ENCODE assay signal across 10 mouse cellular contexts in the genomic region with DNA sequence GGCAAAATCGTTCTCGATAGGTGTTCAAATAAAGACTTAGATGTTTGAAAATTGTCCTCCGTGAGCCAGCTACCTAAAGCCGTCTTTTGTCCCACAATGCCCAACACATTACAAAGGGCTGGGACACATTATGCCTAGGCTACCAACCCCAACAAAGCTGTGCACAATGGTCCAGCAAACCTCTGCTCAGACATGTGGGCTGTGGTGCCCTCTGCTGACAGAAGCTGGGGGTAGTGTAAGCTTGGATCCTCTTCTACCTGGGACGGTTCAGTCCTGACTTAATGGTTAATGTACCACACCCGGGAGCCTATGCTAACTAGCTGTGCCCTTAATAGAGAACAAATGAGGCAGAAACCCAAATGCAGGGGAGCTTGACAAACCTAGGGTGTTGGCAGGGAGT. TPM values are rescaled to one million over a fixed set of nuclear protein-coding genes. Genes with fewer than 3 reads are reported as not detected.
DNase-seq lines count a peak whose midpoint lies in the region; ATAC-seq lines count a peak whose summit lies in the region.
"Had no signal": no experiment of that assay in that cellular context is flagged by ENCODE, and none has a peak within 500 bp of the region (broad histone marks: within the 10 kb centered on the region; RNA-seq: fewer than 3 reads in every experiment).

No protein-coding gene starts in this region.

- no peaks in the 10 kb centered on the region for H3K9me3 ChIP-seq in hindbrain, embryonic 16.5 days (ENCODE audit: control insufficient read depth, low read length)
- H3K9me3 ChIP-seq: limb, embryonic 13.5 days had no signal

- H3K27me3 ChIP-seq in hindbrain, embryonic 16.5 days (replicated peaks; ENCODE audit: control insufficient read depth, insufficient read depth, low read length): no peaks in the 10 kb centered on the region

- H3K4me3 ChIP-seq in hindbrain, embryonic 16.5 days (ENCODE audit: low read length): no peak overlapping the region
- H3K4me3 ChIP-seq: erythroblast, embryonic 14.5 days; limb, embryonic 13.5 days had no signal

- no peak overlapping the region for H3K9ac ChIP-seq in hindbrain, embryonic 16.5 days (ENCODE audit: low read depth, low read length)
- H3K9ac ChIP-seq: limb, embryonic 13.5 days had no signal

- no peaks in the 10 kb centered on the region for H3K36me3 ChIP-seq in hindbrain, embryonic 16.5 days (ENCODE audit: control insufficient read depth, insufficient read depth, low read length)

- no peak overlapping the region for H3K27ac ChIP-seq in hindbrain, embryonic 16.5 days (ENCODE audit: low read depth, low read length)
- H3K27ac ChIP-seq: limb, embryonic 13.5 days had no signal

- peak; percentile 24 for ATAC-seq in common myeloid progenitor, adult 5-6 weeks (replicated peaks; ENCODE audit: low read depth, poor library complexity, severe bottlenecking)
- peak; percentile 66 for ATAC-seq in hindbrain, embryonic 16.5 days
- peak; percentile 26; the same call in 1 of the 2 replicates for ATAC-seq in megakaryocyte-erythroid progenitor cell, adult 5-6 weeks (replicated peaks; ENCODE audit: low FRiP score, low TSS enrichment, poor library complexity, severe bottlenecking)

- H3K4me1 ChIP-seq in hindbrain, embryonic 16.5 days (ENCODE audit: control insufficient read depth, insufficient read depth, low read depth, low read length): no peaks in the 10 kb centered on the region

- no peak overlapping the region for H3K4me2 ChIP-seq in hindbrain, embryonic 16.5 days (ENCODE audit: low read length)
- H3K4me2 ChIP-seq: limb, embryonic 13.5 days had no signal

- WGBS in hindbrain, embryonic 16.5 days: 45% methylated on average over 6 of the region's 6 CpGs

- intact Hi-C loops in left cerebral cortex, postnatal 10 days (cut with DNase I): no loop called here
- intact Hi-C loops in heart, postnatal 25 days (cut with DNase I): no loop called here

- peak; percentile 38 to 51 for DNase-seq in left cerebral cortex, adult 18-20 months (ENCODE audit: low spot score in 2 of 2)
- DNase-seq in left cerebral cortex, postnatal 10 days (ENCODE audit: extremely low spot score in 1 of 2, low spot score in 2 of 2): no peak
- peak; percentile 60 for DNase-seq in MN1 (ENCODE audit: low spot score)
- DNase-seq in thymus, postnatal 4 days: peak; percentile 72
- DNase-seq in heart, postnatal 25 days (ENCODE audit: low spot score): no peak

RNA-seq across cellular contexts. Expression of a gene that starts 12.3 kb away (rescaled TPM):
- total RNA-seq in left cerebral cortex, adult 18-20 months (2021): 10 to 100 TPM; 71.2 to 72.3 TPM
- 100 to 1,000 TPM; 130 to 138 TPM for total RNA-seq in left cerebral cortex, postnatal 10 days (2021)
- total RNA-seq in common myeloid progenitor, adult 5-6 weeks (2017): not detected in 2 replicates
- 13.8 and 21.5 TPM in 2 replicates for polyA plus RNA-seq in hindbrain, embryonic 16.5 days (2015; fragmentation: Nextera tagmentation; extraction: Ambion mirVana)
- total RNA-seq in megakaryocyte-erythroid progenitor cell, adult 5-6 weeks (2014; fragmentation: Nextera tagmentation): 0.07 TPM in 1 of 2 replicates, not detected in the other
- not detected in 2 replicates for total RNA-seq in megakaryocyte-erythroid progenitor cell, adult 5-6 weeks (2017)
- 1 to 10 TPM; 1.0 to 1.2 TPM for total RNA-seq in heart, postnatal 25 days (2021)
- polyA plus RNA-seq: erythroblast, embryonic 14.5 days had no signal

RNA-seq across cellular contexts. Expression of a gene that starts 12.3 kb away (rescaled TPM):
- total RNA-seq in left cerebral cortex, adult 18-20 months (2021): 10 to 100 TPM; 16.5 to 17.4 TPM
- total RNA-seq in left cerebral cortex, postnatal 10 days (2021): 10 to 100 TPM; 14.0 to 14.3 TPM
- total RNA-seq in common myeloid progenitor, adult 5-6 weeks (2017): 1.4 TPM in 1 of 2 replicates, not detected in the other
- polyA plus RNA-seq in hindbrain, embryonic 16.5 days (2015; fragmentation: Nextera tagmentation; extraction: Ambion mirVana): 40.4 and 50.5 TPM in 2 replicates
- not detected in 2 replicates for total RNA-seq in megakaryocyte-erythroid progenitor cell, adult 5-6 weeks (2014; fragmentation: Nextera tagmentation)
- 0.27 TPM in 1 of 2 replicates, not detected in the other for total RNA-seq in megakaryocyte-erythroid progenitor cell, adult 5-6 weeks (2017)
- 10 to 100 TPM; 31.4 to 33.0 TPM for total RNA-seq in heart, postnatal 25 days (2021)
- polyA plus RNA-seq: erythroblast, embryonic 14.5 days had no signal

RNA-seq across cellular contexts. Expression of a gene that starts 33.2 kb away (rescaled TPM):
- total RNA-seq in left cerebral cortex, adult 18-20 months (2021): 10 to 100 TPM; 17.2 to 17.7 TPM
- total RNA-seq in left cerebral cortex, postnatal 10 days (2021): 10 to 100 TPM; 13.3 to 14.5 TPM
- 25.7 and 33.8 TPM in 2 replicates for total RNA-seq in common myeloid progenitor, adult 5-6 weeks (2017)
- 3.9 and 6.0 TPM in 2 replicates for polyA plus RNA-seq in hindbrain, embryonic 16.5 days (2015; fragmentation: Nextera tagmentation; extraction: Ambion mirVana)
- total RNA-seq in megakaryocyte-erythroid progenitor cell, adult 5-6 weeks (2014; fragmentation: Nextera tagmentation): 126 and 134 TPM in 2 replicates
- total RNA-seq in megakaryocyte-erythroid progenitor cell, adult 5-6 weeks (2017): 34.2 and 38.1 TPM in 2 replicates
- 10 to 100 TPM in 1 of 2 experiments, 1 to 10 TPM in 1; 10.0 to 12.6 TPM for total RNA-seq in heart, postnatal 25 days (2021)

RNA-seq across cellular contexts. Expression of a gene that starts 36.6 kb away (rescaled TPM):
- total RNA-seq in left cerebral cortex, adult 18-20 months (2021): 10 to 100 TPM; 67.9 to 69.7 TPM
- 10 to 100 TPM; 89.0 to 93.1 TPM for total RNA-seq in left cerebral cortex, postnatal 10 days (2021)
- total RNA-seq in common myeloid progenitor, adult 5-6 weeks (2017): 3.9 and 9.0 TPM in 2 replicates
- 141 and 142 TPM in 2 replicates for polyA plus RNA-seq in hindbrain, embryonic 16.5 days (2015; fragmentation: Nextera tagmentation; extraction: Ambion mirVana)
- total RNA-seq in megakaryocyte-erythroid progenitor cell, adult 5-6 weeks (2014; fragmentation: Nextera tagmentation): 4.7 and 17.9 TPM in 2 replicates
- 3.5 and 5.3 TPM in 2 replicates for total RNA-seq in megakaryocyte-erythroid progenitor cell, adult 5-6 weeks (2017)
- 10 to 100 TPM; 10.3 to 13.5 TPM for total RNA-seq in heart, postnatal 25 days (2021)
- polyA plus RNA-seq: erythroblast, embryonic 14.5 days had no signal

Comparison
In these comparisons a context has a peak if more than half of its experiments do, and no peak if none do; other contexts are left out.
1. DNase-seq: peak in left cerebral cortex, adult 18-20 months (2 of 2), MN1 (single experiment) and thymus, postnatal 4 days (single experiment); none in left cerebral cortex, postnatal 10 days (0 of 2) and heart, postnatal 25 days (single experiment).
2. RNA of a gene that starts 12.3 kb away (total RNA-seq): 130 to 138 TPM in left cerebral cortex, postnatal 10 days and 71.2 to 72.3 TPM in left cerebral cortex, adult 18-20 months; 1.0 to 1.2 TPM in heart, postnatal 25 days, 0.07 TPM in megakaryocyte-erythroid progenitor cell, adult 5-6 weeks and not detected in common myeloid progenitor, adult 5-6 weeks; every median in the first group is over 10 times any median in the second.
3. Peak in every context shown above with its lines, with median percentiles within 50 percentile points of each other: ATAC-seq.